Mouse (Mus musculus) colon, adult 2 months (tissue): Measurements from ENCODE around the gene Bbx. TPM values are rescaled to one million over a fixed set of nuclear protein-coding genes. Genes with fewer than 3 reads are reported as not detected.

ENCODE experiments used
- polyA plus RNA-seq: library from polyadenylated mRNA; depleted of rRNA; stranded (reverse); fragments of >200 nt; gene quantifications from 2 replicates; pipeline ENCODE4 v1.2.3, GENCODE M21; 2012; rRNA removed

Bbx gene
- polyA plus RNA-seq = 3.1 and 3.2 TPM in 2 replicates

DNA sequence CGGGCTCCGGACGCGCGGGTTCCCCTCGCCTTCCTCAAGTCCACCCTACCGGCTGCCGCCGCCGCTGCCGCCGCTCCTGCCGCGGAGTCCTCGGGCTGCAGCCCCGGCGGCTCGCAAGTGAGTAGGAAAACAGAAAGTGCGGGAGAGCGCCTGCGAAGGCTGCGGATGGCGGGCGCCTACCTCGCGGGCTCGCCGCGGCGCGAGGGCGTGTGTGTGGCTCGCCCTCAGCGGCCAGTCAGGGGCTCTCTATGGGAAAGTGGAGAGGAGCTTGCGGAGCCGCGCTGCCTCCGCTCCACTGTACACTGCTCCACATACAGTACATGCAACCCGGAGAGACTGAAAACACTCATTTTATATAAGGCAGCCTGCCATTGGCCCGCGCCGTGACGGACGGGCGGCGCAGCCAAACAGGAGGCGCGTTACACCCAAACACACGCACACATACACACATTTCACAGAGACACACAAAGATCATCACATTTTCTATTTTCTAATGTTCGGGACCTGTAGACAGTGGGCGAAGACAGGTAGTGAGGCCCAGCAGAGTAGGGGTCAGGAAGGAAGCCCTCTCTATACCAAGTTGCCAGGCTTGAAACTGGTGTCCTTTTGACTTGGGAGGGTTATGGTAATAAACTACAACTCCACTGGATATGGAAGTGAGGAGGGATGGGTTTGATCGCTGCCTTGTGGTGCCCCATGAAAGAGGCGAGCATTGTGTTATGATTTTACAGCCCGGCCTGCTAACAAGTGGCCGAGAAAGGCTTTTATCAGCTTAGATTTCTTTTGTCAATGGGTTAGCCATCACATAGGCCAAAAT, at the start of gene Bbx:
Gene Bbx (minus strand): TSS at position 329 of the 817 bp plus-strand sequence.

Other genes with a start within 250 kb of the Bbx start
- not detected in 2 replicates for gene Ccdc54, start 158.8 kb upstream of the Bbx start, polyA plus RNA-seq